Comparison of ENCODE assay signal across 8 mouse cellular contexts in the genomic region with DNA sequence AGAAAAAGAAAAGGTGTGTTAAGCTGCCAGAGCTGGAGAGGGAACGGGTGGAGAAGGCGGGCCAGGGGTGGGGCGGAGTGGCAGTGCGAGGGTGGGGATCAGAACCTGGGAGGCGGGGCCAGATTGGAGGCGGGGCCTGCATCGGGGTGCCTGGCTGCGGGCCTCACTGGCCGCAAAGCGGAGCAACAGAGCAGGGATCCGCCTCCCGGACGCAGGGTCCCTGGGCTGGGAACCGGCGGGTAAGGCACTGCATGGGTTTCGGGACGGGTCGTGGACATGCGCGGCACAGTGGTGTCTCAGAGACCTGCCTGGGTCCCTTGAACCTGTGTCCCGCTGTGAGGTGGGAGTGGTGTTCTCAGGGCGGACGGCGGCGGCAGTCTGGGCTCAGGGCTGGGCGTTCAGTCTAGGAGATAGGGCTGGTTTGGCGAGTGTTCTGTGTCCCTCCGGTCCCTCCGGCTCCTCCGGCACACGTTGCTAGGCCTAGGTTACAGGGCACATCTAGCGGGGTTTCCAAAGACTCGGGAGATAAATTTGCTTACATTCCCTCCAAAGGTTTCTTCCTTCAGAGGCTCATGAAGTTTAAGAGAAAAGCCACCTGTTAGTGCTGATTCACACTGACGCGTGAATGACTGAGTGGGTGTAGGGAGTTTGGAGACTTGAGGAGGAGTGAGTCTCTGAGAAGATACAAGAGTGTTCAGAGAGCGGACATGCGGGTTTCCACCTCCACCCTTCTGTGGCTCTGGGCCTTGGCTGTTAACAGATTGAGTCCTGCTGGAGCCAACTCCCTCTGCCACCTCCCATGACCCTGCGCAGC. TPM values are rescaled to one million over a fixed set of nuclear protein-coding genes. Genes with fewer than 3 reads are reported as not detected.
DNase-seq lines count a peak whose midpoint lies in the region; ATAC-seq and TF ChIP-seq lines count a peak whose summit lies in the region.

TSS of gene Sh3bp2 (plus strand) at position 176 of the 814 bp plus-strand sequence.

- TF ChIP-seq CTCF in spleen, adult 2 months (IDR thresholded peaks at IDR 0.05; ENCODE audit: extremely low read depth, insufficient read depth, insufficient read length, insufficient replicate concordance) = no peak

- peak within 1 kb of the TSS; percentile 75 for H3K4me2 ChIP-seq in embryonic facial prominence, embryonic 14.5 days (ENCODE audit: low read depth, low read length)
- peak within 1 kb of the TSS; percentile 69 for H3K4me2 ChIP-seq in limb, embryonic 14.5 days (replicated peaks; ENCODE audit: low read depth, low read length, severe bottlenecking)
- peak within 1 kb of the TSS; percentile 87 for H3K4me2 ChIP-seq in midbrain, embryonic 16.5 days (ENCODE audit: low read length)

- no peaks in the 10 kb centered on the region for H3K9me3 ChIP-seq in embryonic facial prominence, embryonic 14.5 days (ENCODE audit: control insufficient read depth, low read length)
- no peaks in the 10 kb centered on the region for H3K9me3 ChIP-seq in limb, embryonic 14.5 days (ENCODE audit: control insufficient read depth, low read length)
- H3K9me3 ChIP-seq in midbrain, embryonic 16.5 days (replicated peaks; ENCODE audit: control insufficient read depth, low read length, poor library complexity, severe bottlenecking) = no peaks in the 10 kb centered on the region

- no peaks in the 10 kb centered on the region for H3K4me1 ChIP-seq in embryonic facial prominence, embryonic 14.5 days (ENCODE audit: control insufficient read depth, insufficient read depth, low read length)
- H3K4me1 ChIP-seq in limb, embryonic 14.5 days (ENCODE audit: control insufficient read depth, insufficient read depth, low read length) = no peaks in the 10 kb centered on the region
- no peaks in the 10 kb centered on the region for H3K4me1 ChIP-seq in midbrain, embryonic 16.5 days (ENCODE audit: control insufficient read depth, insufficient read depth, low read length)
- peaks cover 54% of the 10 kb centered on the region for H3K4me1 ChIP-seq in spleen, adult 2 months (ENCODE audit: control insufficient read depth, insufficient read depth, insufficient read length)

- H3K9ac ChIP-seq in embryonic facial prominence, embryonic 14.5 days (ENCODE audit: low read depth, low read length) = peak within 1 kb of the TSS; percentile 58
- H3K9ac ChIP-seq in limb, embryonic 14.5 days (ENCODE audit: low read depth, low read length, severe bottlenecking) = peak within 1 kb of the TSS; percentile 50
- peak within 1 kb of the TSS; percentile 66 for H3K9ac ChIP-seq in midbrain, embryonic 16.5 days (ENCODE audit: low read depth, low read length)

- TF ChIP-seq POLR2A in limb, embryonic 14.5 days (IDR thresholded peaks at IDR 0.05; ENCODE audit: borderline replicate concordance, extremely low read depth, insufficient read depth, insufficient read length) = no peak
- TF ChIP-seq POLR2A in spleen, adult 2 months (IDR thresholded peaks at IDR 0.05; ENCODE audit: low read depth, low read length) = peak; percentile 90

- peak within 1 kb of the TSS; percentile 53 for H3K4me3 ChIP-seq in embryonic facial prominence, embryonic 14.5 days (ENCODE audit: low read depth, low read length)
- peak within 1 kb of the TSS; percentile 54 for H3K4me3 ChIP-seq in limb, embryonic 14.5 days (replicated peaks; ENCODE audit: low read length)
- peak within 1 kb of the TSS; percentile 51 for H3K4me3 ChIP-seq in midbrain, embryonic 16.5 days (ENCODE audit: low read depth, low read length)
- H3K4me3 ChIP-seq in spleen, adult 2 months (ENCODE audit: extremely low read depth, insufficient read depth, insufficient read length) = peak within 1 kb of the TSS; percentile 70

- H3K27ac ChIP-seq in embryonic facial prominence, embryonic 14.5 days (replicated peaks; ENCODE audit: low read depth, low read length) = no peak within 1 kb of the TSS
- no peak within 1 kb of the TSS for H3K27ac ChIP-seq in limb, embryonic 14.5 days (replicated peaks; ENCODE audit: low read depth, low read length)
- no peak within 1 kb of the TSS for H3K27ac ChIP-seq in midbrain, embryonic 16.5 days (ENCODE audit: low read length)
- H3K27ac ChIP-seq in spleen, adult 2 months (ENCODE audit: insufficient read depth, low read length) = peak within 1 kb of the TSS; percentile 87

- peak; percentile 90 for DNase-seq in 416B (ENCODE audit: low read depth)
- peak; percentile 85 to 93 for DNase-seq in adrenal gland, postnatal 4 days (ENCODE audit: low spot score in 2 of 2)
- peak; percentile 92 for DNase-seq in embryonic facial prominence, embryonic 14.5 days (ENCODE audit: low spot score)
- DNase-seq in heart, adult 8-10 months (ENCODE audit: low spot score) = peak; percentile 96
- peak; percentile 96 for DNase-seq in kidney, adult 9 months
- peak; percentile 88 for DNase-seq in limb, embryonic 14.5 days (ENCODE audit: low spot score)
- peak; percentile 79 to 99 for DNase-seq in spleen, adult 2 months (ENCODE audit: low read depth in 1 of 2, low spot score in 2 of 2)

- no peaks in the 10 kb centered on the region for H3K27me3 ChIP-seq in embryonic facial prominence, embryonic 14.5 days (replicated peaks; ENCODE audit: control insufficient read depth, insufficient read depth, low read length)
- no peaks in the 10 kb centered on the region for H3K27me3 ChIP-seq in limb, embryonic 14.5 days (ENCODE audit: control insufficient read depth, insufficient read depth, low read length)
- H3K27me3 ChIP-seq in midbrain, embryonic 16.5 days (ENCODE audit: control insufficient read depth, insufficient read depth, low read depth, low read length) = no peaks in the 10 kb centered on the region
- H3K27me3 ChIP-seq in spleen, adult 2 months (ENCODE audit: control insufficient read depth, insufficient read depth, low read length) = no peaks in the 10 kb centered on the region

- peak; percentile 97 for ATAC-seq in embryonic facial prominence, embryonic 14.5 days (ENCODE audit: low read depth)
- peak; percentile 95 for ATAC-seq in limb, embryonic 14.5 days (ENCODE audit: low FRiP score, low read depth)
- ATAC-seq in midbrain, embryonic 16.5 days = peak; percentile 92

- no peaks in the 10 kb centered on the region for H3K36me3 ChIP-seq in embryonic facial prominence, embryonic 14.5 days (ENCODE audit: control insufficient read depth, insufficient read depth, low read length)
- no peaks in the 10 kb centered on the region for H3K36me3 ChIP-seq in limb, embryonic 14.5 days (ENCODE audit: control insufficient read depth, insufficient read depth, low read length)
- no peaks in the 10 kb centered on the region for H3K36me3 ChIP-seq in midbrain, embryonic 16.5 days (ENCODE audit: control insufficient read depth, insufficient read depth, low read length)
- H3K36me3 ChIP-seq in spleen, adult 2 months (ENCODE audit: control insufficient read depth, insufficient read depth, low read length) = 0 out of 2 replicates have a peak, but pooled peaks cover 3% of the 10 kb centered on the region

- WGBS in embryonic facial prominence, embryonic 14.5 days = 5% methylated on average over 21 of the region's 38 CpGs
- WGBS in limb, embryonic 14.5 days = 4% methylated on average over 36 of the region's 38 CpGs
- 2% methylated on average over 38 of the region's 38 CpGs for WGBS in midbrain, embryonic 16.5 days
- 3% methylated on average over 38 of the region's 38 CpGs for WGBS in spleen, adult 2 months

RNA-seq across cellular contexts. Expression of gene Sh3bp2, which starts in this region (rescaled TPM):
- total RNA-seq in adrenal gland, postnatal 4 days (2021) = 10 to 100 TPM; 10.7 to 14.5 TPM
- 8.7 and 10.1 TPM in 2 replicates for polyA plus RNA-seq in embryonic facial prominence, embryonic 14.5 days (2014; fragmentation: Nextera tagmentation; extraction: Ambion mirVana)
- total RNA-seq in heart, adult 8-10 months (2022) = 1 to 10 TPM; 1.3 to 3.6 (median 1.8) TPM
- polyA plus RNA-seq in limb, embryonic 14.5 days (2012; rRNA removed) = 17.9 and 23.5 TPM in 2 replicates
- polyA plus RNA-seq in limb, embryonic 14.5 days (2014; fragmentation: Nextera tagmentation; extraction: Ambion mirVana) = 12.2 and 12.6 TPM in 2 replicates
- 21.8 and 28.5 TPM in 2 replicates for polyA plus RNA-seq in midbrain, embryonic 16.5 days (2015; fragmentation: Nextera tagmentation; extraction: Ambion mirVana)
- 50.7 and 51.3 TPM in 2 replicates for polyA plus RNA-seq in spleen, adult 2 months (2012; rRNA removed)
